Mouse (Mus musculus): ENCODE results near the gene Mdh2. TPM values are rescaled to one million over a fixed set of nuclear protein-coding genes. Genes with fewer than 3 reads are reported as not detected.

The Mdh2 gene
- polyA plus RNA-seq (2015; fragmentation: Nextera tagmentation; extraction: Ambion mirVana): 281 and 302 TPM in 2 replicates

- Histone ChIP-seq H3K27ac (ENCODE audit: low read length) (peak within 1 kb of the TSS; percentile 90), H3K9ac (replicated peaks; ENCODE audit: low read depth) (peak within 1 kb of the TSS; percentile 77), H3K36me3 (ENCODE audit: insufficient read depth, low read length) (peaks cover 4% of the 10 kb centered on the region; the same call in 1 of the 2 replicates), H3K27me3 (replicated peaks; ENCODE audit: insufficient read depth, low read length) (no peaks in the 10 kb centered on the region), H3K4me2 (replicated peaks; ENCODE audit: low read depth, low read length) (peak within 1 kb of the TSS; percentile 91), H3K9me3 (ENCODE audit: low read length) (no peaks in the 10 kb centered on the region), H3K4me3 (ENCODE audit: low read depth, low read length) (peak within 1 kb of the TSS; percentile 53), H3K4me1 (ENCODE audit: insufficient read depth, low read depth, low read length) (0 out of 2 replicates have a peak, but pooled peaks cover 3% of the 10 kb centered on the region)
- no peak for TF ChIP-seq CTCF (IDR thresholded peaks at IDR 0.05)
- peak; percentile 93 for TF ChIP-seq EP300 (IDR thresholded peaks at IDR 0.05)
- under 1% methylated on average over 70 of the region's 70 CpGs for WGBS
- DNase-seq (ENCODE audit: low spot score) (peak; percentile 100), ATAC-seq (peak; percentile 97)
Measured at GRCm38 (mm10) chr5:135778471-135779445, at the start of gene Mdh2. Gene Mdh2, plus strand, starts transcription at chr5:135778480.

- no peak for ATAC-seq
- no peaks in the 10 kb centered on the region for H3K9me3 ChIP-seq (ENCODE audit: low read length)
- no peaks in the 10 kb centered on the region for H3K27me3 ChIP-seq (replicated peaks; ENCODE audit: insufficient read depth, low read length)
- H3K4me2 ChIP-seq (replicated peaks; ENCODE audit: low read depth, low read length): no peak overlapping the region
- peaks cover 51% of the 10 kb centered on the region for H3K36me3 ChIP-seq (ENCODE audit: insufficient read depth, low read length)
- H3K9ac ChIP-seq (replicated peaks; ENCODE audit: low read depth): no peak overlapping the region
- DNase-seq (ENCODE audit: low spot score): no peak
- TF ChIP-seq CTCF (IDR thresholded peaks at IDR 0.05): no peak
- no peak overlapping the region for H3K4me3 ChIP-seq (ENCODE audit: low read depth, low read length)
- no peak overlapping the region for H3K27ac ChIP-seq (ENCODE audit: low read length)
- 92% methylated on average over 13 of the region's 13 CpGs for WGBS
- no peaks in the 10 kb centered on the region for H3K4me1 ChIP-seq (ENCODE audit: insufficient read depth, low read depth, low read length)
Measured at GRCm38 (mm10) chr5:135729351-135729750, 48.9 kb upstream of the Mdh2 start.

- WGBS: 94% methylated on average over 10 of the region's 10 CpGs
- H3K27ac ChIP-seq (ENCODE audit: low read length): no peak overlapping the region
- H3K9me3 ChIP-seq (ENCODE audit: low read length): no peaks in the 10 kb centered on the region
- no peaks in the 10 kb centered on the region for H3K4me1 ChIP-seq (ENCODE audit: insufficient read depth, low read depth, low read length)
- no peak overlapping the region for H3K4me3 ChIP-seq (ENCODE audit: low read depth, low read length)
- peaks cover 60% of the 10 kb centered on the region for H3K36me3 ChIP-seq (ENCODE audit: insufficient read depth, low read length)
- DNase-seq (ENCODE audit: low spot score): no peak
- TF ChIP-seq CTCF (IDR thresholded peaks at IDR 0.05) (no peak), EP300 (IDR thresholded peaks at IDR 0.05) (no peak)
- H3K27me3 ChIP-seq (replicated peaks; ENCODE audit: insufficient read depth, low read length): no peaks in the 10 kb centered on the region
- no peak overlapping the region for H3K4me2 ChIP-seq (replicated peaks; ENCODE audit: low read depth, low read length)
- ATAC-seq: no peak
- H3K9ac ChIP-seq (replicated peaks; ENCODE audit: low read depth): no peak overlapping the region
Measured at GRCm38 (mm10) chr5:135730278-135730677, 48.0 kb upstream of the Mdh2 start.

GRCm38 (mm10) chr5:135730916-135731315, 47.4 kb upstream of the Mdh2 start:
- Histone ChIP-seq H3K4me3 (ENCODE audit: low read depth, low read length) (no peak overlapping the region), H3K9me3 (ENCODE audit: low read length) (no peaks in the 10 kb centered on the region), H3K9ac (replicated peaks; ENCODE audit: low read depth) (no peak overlapping the region), H3K27me3 (replicated peaks; ENCODE audit: insufficient read depth, low read length) (no peaks in the 10 kb centered on the region), H3K4me2 (replicated peaks; ENCODE audit: low read depth, low read length) (no peak overlapping the region), H3K27ac (ENCODE audit: low read length) (no peak overlapping the region), H3K4me1 (ENCODE audit: insufficient read depth, low read depth, low read length) (no peaks in the 10 kb centered on the region), H3K36me3 (ENCODE audit: insufficient read depth, low read length) (peaks cover 66% of the 10 kb centered on the region)
- ATAC-seq: no peak
- no peak for DNase-seq (ENCODE audit: low spot score)
- TF ChIP-seq CTCF (IDR thresholded peaks at IDR 0.05) (no peak), EP300 (IDR thresholded peaks at IDR 0.05) (no peak)
- WGBS: 94% methylated on average over 10 of the region's 10 CpGs

GRCm38 (mm10) chr5:135731322-135731721, 47.0 kb upstream of the Mdh2 start:
- Histone ChIP-seq H3K4me3 (ENCODE audit: low read depth, low read length) (no peak overlapping the region), H3K36me3 (ENCODE audit: insufficient read depth, low read length) (peaks cover 67% of the 10 kb centered on the region), H3K9ac (replicated peaks; ENCODE audit: low read depth) (no peak overlapping the region), H3K4me1 (ENCODE audit: insufficient read depth, low read depth, low read length) (no peaks in the 10 kb centered on the region), H3K27ac (ENCODE audit: low read length) (no peak overlapping the region), H3K9me3 (ENCODE audit: low read length) (no peaks in the 10 kb centered on the region), H3K27me3 (replicated peaks; ENCODE audit: insufficient read depth, low read length) (no peaks in the 10 kb centered on the region), H3K4me2 (replicated peaks; ENCODE audit: low read depth, low read length) (no peak overlapping the region)
- DNase-seq (ENCODE audit: low spot score) (no peak), ATAC-seq (no peak)
- TF ChIP-seq CTCF (IDR thresholded peaks at IDR 0.05) (no peak), EP300 (IDR thresholded peaks at IDR 0.05) (no peak)
- WGBS: 95% methylated on average over 16 of the region's 16 CpGs

- Histone ChIP-seq H3K9ac (replicated peaks; ENCODE audit: low read depth) (no peak overlapping the region), H3K4me1 (ENCODE audit: insufficient read depth, low read depth, low read length) (no peaks in the 10 kb centered on the region), H3K9me3 (ENCODE audit: low read length) (no peaks in the 10 kb centered on the region), H3K27me3 (replicated peaks; ENCODE audit: insufficient read depth, low read length) (no peaks in the 10 kb centered on the region), H3K4me2 (replicated peaks; ENCODE audit: low read depth, low read length) (no peak overlapping the region), H3K27ac (ENCODE audit: low read length) (no peak overlapping the region), H3K36me3 (ENCODE audit: insufficient read depth, low read length) (peaks cover 67% of the 10 kb centered on the region), H3K4me3 (ENCODE audit: low read depth, low read length) (no peak overlapping the region)
- ATAC-seq (no peak), DNase-seq (ENCODE audit: low spot score) (no peak)
- TF ChIP-seq EP300 (IDR thresholded peaks at IDR 0.05) (no peak), CTCF (IDR thresholded peaks at IDR 0.05) (no peak)
- WGBS: 85% methylated on average over 4 of the region's 4 CpGs
Measured at GRCm38 (mm10) chr5:135733071-135733470, 45.2 kb upstream of the Mdh2 start.

Measured in lung, postnatal 0 days (tissue).